Mouse (Mus musculus): ENCODE results near the gene Tnpo3.

DNA sequence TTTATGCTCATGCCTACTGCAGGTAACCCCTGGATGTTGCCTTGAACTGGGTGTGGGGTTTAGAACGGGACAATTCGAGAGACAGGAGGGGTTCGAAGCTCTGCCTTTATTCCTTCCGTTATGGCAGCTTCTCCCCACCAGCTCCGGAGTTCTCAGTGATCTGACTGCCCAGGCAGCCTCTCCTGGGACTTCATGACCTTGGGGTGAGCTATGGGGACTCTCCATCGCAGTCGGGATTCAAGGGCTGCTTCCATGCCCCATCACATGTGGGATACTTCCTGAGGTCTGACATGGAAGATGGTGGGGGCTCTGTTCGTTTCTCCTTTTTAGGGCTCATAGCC is 81.6 kb downstream of the Tnpo3 start:
- TF ChIP-seq TAL1 (IDR thresholded peaks at IDR 0.05; ENCODE audit: low read length) (no peak), GATA1 (IDR thresholded peaks at IDR 0.05; ENCODE audit: low read length) (no peak)
